Mouse (Mus musculus): ENCODE measurements around the gene Tsc2. TPM values are rescaled to one million over a fixed set of nuclear protein-coding genes. Genes with fewer than 3 reads are reported as not detected.
"Not testable (repeated sequence)": the region's sequence is repeated elsewhere in the genome, so short reads cannot be mapped to it uniquely, and the experiment has no call there.

Gene Tsc2
- total RNA-seq (2021) = 100 to 1,000 TPM in 1 of 2 experiments, 10 to 100 TPM in 1; 84.9 to 110 TPM
- long read RNA-seq, experiment 1, partial matches to known transcripts = 13 of 25 reads
- long read RNA-seq, experiment 1, other reads (novel, unspliced or antisense) = 9 of 25 reads
- long read RNA-seq, experiment 2, full-length matches to known transcripts = 1 of 34 reads
- long read RNA-seq, experiment 2, partial matches to known transcripts = 18 of 34 reads
- long read RNA-seq, experiment 2, other reads (novel, unspliced or antisense) = 15 of 34 reads

- DNase-seq = peak; percentile 90
Observed at GRCm38 (mm10) chr17:24632167-24632812, at the start of gene Tsc2, which contains the start of gene Nthl1. Gene Tsc2, minus strand, starts transcription at chr17:24632630. Gene Nthl1, plus strand, starts transcription at chr17:24632680.

DNA sequence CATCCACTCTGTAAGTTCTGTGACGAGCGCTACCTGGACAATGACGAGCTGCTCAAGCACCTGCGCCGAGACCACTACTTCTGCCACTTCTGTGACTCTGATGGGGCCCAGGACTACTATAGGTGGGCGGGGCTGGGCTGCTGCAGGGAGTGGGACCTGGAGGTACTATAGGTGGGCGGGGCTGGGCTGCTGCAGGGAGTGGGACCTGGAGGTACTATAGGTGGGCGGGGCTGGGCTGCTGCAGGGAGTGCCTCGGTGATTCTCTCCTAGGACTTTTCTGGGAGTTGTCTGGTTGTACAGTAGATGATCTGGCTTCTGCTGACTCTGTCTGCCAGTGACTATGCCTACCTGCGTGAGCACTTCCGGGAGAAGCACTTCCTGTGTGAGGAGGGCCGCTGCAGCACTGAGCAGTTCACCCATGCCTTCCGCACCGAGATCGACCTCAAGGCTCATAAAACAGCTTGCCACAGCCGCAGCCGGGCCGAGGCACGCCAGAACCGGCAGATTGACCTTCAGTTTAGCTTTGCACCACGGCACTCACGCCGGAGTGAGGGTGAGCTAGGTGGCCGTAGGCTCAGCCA, 45.2 kb upstream of the Tsc2 start:
- no peak for DNase-seq

DNA sequence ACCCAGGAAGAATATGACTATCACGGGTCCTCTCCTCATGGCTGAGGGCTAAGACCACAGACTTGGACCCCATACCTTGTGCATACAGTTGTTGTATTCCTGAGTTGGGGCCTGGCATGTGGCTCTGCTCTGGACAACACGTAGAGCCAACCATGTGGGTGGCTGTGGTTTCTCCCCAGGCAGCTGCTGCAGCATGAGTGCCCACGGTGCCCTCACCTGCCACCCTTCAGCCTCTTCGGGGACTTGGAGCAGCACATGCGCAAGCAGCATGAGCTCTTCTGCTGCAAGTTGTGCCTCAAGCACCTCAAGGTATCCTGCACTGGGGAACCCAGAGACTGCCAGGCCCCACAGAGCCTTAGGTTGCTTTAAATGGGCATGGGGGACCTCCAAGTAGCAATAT, 44.4 kb upstream of the Tsc2 start:
- DNase-seq = no peak

DNA sequence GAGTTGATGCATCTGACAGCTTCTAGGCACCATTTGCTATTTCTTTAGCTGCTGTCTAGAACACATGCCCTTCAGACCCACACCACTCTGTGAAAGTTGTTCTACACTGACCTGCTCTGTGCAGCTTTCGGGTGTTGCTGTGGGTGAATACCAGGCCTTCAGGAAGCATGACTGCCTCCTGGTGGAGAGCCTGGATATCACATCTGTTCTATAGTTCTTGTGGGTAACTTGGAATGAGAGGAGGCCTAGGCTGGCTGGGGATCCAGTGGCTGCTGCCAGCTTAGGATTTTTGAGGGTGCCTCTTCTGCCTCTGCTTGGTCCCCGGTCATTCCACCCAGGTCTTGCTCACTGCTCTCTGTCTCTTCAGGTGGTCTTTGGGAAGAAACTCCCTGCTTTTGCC, 43.8 kb upstream of the Tsc2 start:
- DNase-seq = peak; percentile 78

- no peak for DNase-seq
Observed at GRCm38 (mm10) chr17:24674277-24674676, 41.8 kb upstream of the Tsc2 start.

- DNase-seq = peak; percentile 75
Observed at GRCm38 (mm10) chr17:24672141-24672540, 39.7 kb upstream of the Tsc2 start.

- DNase-seq = no peak
Observed at GRCm38 (mm10) chr17:24671346-24671745, 38.9 kb upstream of the Tsc2 start.

DNA sequence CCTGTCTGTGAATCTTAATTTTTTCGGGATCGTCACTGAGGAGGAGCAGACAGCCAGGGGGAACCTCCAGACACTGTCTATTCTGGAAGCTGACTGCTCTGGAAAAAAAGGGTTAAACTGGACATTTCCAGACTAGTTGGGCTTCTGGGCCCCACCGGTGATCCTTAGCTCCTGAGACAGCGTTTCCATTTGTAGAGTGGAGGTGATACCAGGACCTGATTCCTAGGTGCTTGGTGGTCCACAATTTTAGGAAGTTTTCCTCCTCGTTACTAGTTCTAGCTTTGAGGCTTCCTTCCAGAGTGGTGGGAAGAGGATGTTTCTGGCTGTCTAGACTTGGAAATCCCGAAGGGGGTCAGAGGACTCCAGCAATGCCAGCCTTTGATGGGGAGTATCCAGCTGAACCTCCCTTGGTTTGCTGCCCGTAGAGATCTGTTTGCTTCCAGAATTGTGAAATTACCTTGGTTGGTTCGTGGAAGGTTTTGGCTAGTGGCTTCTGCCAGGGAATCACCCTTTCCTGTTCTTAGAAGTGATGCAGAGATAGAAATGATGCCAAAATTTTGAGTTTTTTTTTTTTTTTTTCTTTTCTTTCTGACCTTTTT, 37.9 kb upstream of the Tsc2 start:
- no peak for DNase-seq

DNA sequence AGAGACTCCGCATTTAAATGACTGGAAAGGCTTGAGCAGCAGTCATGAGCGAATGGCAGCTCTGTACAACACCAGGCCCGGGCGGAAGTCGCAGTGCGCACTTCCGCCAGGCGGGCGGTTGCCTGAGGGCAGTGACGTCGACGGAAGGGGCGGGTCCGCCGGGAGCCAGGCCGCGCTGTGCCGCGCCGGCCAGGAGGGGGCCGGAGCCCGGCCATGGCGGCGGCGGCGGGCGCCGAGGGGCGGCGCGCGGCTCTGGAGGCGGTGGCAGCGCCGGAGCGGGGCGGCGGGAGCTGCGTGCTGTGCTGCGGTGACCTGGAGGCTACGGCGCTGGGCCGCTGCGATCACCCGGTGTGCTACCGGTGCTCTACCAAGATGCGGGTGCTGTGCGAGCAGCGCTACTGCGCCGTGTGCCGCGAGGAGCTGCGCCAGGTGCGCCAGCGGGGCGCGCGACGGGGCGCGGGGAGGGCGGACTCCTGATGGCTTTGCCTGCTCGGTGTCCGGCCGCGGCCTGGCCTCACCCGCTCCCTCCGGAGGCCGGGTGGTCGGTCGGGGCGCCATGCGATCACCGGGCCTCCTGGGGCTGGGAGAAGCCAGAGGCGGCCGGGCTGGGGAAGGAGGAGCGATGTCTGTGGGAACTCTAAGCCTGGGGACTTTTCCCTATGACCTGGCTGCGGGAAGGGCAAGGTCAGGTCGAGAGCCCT, 37.3 kb upstream of the Tsc2 start, which contains the start of gene Zfp598:
Gene Zfp598, plus strand, starts transcription at position 143 of the 701 bp plus-strand sequence.
- peak; percentile 98 for DNase-seq

DNA sequence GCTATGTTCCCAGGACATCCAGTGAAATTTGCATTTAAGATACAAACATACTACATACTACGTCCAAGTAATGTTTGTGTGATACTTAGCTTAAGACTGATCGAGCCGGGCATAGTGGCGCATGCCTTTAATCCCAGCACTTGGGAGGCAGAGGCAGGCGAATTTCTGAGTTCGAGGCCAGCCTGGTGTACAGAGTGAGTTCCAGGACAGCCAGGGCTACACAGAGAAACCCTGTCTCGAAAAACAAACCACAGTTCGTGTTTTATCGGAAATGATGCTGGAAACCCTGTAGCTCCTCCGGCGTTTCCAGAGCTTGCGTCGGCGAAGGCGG, 36.7 kb upstream of the Tsc2 start:
- not testable (repeated sequence) for DNase-seq

DNA sequence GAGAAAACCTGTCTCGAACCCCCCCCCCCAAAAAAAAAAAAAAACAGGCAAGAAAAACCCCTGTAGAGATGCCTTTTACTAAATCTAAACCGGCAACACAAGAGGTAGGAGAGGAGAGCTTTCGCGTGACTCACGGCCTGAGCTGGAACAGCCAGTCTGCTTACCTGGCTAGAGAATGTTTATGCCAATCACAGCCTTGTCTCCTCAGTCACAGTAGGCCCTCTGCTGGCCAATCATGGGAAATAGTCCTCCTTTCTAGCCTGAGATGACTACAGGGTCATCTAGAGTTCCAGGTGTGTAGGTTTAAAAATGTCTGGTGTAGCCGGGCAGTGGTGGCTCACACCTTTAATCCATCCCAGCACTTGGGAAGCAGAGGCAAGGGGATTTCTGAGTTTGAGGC, 35.0 kb upstream of the Tsc2 start:
- peak; percentile 66 for DNase-seq

DNA sequence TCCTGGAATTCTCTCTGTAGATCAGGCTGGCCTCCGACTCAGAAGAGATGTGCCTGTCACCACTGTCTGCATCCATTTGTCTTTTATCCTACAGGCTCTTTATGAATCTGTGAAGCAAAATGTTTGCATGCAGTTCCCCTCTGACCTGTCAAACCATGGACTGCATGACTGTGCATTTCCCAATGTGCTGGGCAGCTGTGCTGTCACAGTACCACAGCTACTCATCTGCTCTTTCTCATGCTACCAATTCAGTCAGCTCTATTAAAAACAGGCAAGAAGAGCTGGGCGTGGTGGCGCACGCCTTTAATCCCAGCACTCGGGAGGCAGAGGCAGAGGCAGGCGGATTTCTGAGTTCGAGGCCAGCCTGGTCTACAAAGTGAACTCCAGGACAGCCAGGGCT, 34.6 kb upstream of the Tsc2 start:
- not testable (repeated sequence) for DNase-seq

GRCm38 (mm10) chr17:24658017-24658758, 25.8 kb upstream of the Tsc2 start, which contains the start of gene Npw:
Gene Npw, minus strand, starts transcription at chr17:24658457.
- DNase-seq = no peak

DNA sequence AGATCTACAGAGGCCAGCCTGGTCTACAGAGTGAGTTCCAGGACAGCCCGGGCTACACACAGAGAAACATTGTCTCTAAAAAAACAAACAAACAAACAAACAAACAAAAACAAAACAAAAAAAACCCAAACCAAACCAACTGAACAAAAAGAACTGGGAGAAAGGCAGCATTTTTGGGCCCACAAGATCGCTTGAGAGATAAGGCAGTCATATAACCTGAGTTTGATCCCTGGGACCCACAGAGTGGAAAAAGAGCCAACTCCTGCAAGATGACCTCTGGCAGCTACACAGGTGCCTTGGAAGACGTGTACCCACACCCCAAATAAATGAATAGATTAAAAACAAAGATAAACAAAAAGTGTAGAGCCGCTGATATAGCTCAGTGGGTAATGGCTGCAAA, 22.5 kb upstream of the Tsc2 start:
- no peak for DNase-seq

- DNase-seq = peak; percentile 86
Observed at GRCm38 (mm10) chr17:24653967-24654710, 21.7 kb upstream of the Tsc2 start.

GRCm38 (mm10) chr17:24651835-24652234, 19.4 kb upstream of the Tsc2 start:
- DNase-seq = no peak

- DNase-seq = no peak
Observed at GRCm38 (mm10) chr17:24650766-24651165, 18.3 kb upstream of the Tsc2 start.

DNA sequence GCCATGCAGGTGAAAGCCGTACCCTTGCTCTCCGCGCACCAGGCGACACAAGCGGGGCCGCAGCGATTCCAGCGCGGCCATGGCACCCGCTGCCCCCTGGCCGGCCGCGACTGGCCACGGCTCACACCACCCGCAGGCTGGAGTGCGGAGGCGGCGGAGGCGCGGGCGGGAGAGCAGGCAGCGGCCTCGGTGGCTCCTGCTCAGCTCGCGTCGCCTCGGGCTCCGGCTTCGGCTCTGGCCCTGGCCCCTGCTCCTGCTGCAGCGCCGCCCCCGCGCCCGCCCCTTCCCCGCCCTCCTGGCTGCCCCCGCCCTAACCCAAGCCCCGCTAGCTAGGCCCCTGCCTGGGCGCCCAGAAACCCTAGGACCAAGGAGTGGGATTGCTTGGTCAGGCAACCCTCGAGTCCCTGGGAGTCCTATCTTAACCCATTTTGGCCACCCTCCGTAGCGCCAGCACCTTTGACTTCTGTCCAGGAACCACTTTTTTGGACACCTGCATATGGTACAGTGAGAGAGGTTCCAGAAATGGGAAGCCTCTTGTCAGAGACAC, 17.7 kb upstream of the Tsc2 start, which contains the start of gene Slc9a3r2:
Gene Slc9a3r2, minus strand, starts transcription at position 258 of the 547 bp plus-strand sequence.
- peak; percentile 82 for DNase-seq

- DNase-seq = peak; percentile 62
Observed at GRCm38 (mm10) chr17:24649581-24650069, 17.2 kb upstream of the Tsc2 start.

DNA sequence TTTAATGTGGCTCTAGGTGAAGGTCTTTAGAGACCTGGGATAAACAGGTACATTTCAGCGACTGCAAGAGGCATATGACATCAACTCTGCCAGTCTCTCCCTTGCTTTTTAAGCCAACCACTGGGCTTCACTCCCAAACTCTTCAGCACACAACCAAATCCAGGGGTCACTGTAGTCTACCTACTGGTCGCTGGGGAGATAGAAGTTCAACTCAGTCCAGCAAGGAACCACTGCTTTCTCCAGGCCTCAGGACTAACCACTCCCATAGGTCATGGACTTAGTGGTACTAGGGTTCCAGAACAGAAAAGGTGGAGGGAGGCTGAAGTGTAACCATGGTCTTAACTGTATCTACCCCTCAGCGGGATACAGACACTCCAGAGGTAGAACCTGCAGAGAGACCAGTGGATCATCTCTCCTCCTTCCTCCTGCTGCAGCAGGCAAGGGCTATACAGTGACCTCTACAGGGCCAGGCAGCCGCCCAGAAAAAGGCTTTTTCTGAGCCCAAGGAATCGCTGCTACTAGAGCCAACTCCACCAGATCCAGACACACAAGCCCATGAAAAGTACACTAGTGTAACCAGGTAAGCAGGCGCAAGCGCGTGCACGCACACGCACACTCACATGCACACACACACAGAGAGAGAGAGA, 16.4 kb upstream of the Tsc2 start:
- no peak for DNase-seq

All from adrenal gland, postnatal 10 days (tissue).